Mouse (Mus musculus) intestine, postnatal 0 days (tissue): ENCODE measurements around the gene 4930469K13Rik. TPM values are rescaled to one million over a fixed set of nuclear protein-coding genes. Genes with fewer than 3 reads are reported as not detected.

Experiments used
- ATAC-seq: fragments of 200-750 bp; cut with Nextera tagmentation; 2 replicates; pipeline ENCODE4 v1.8.0; 2017; ENCODE audit warnings: mild to moderate bottlenecking, moderate TSS enrichment, moderate library complexity
- H3K27ac ChIP-seq: fragments of 300-500 bp; sonication (generic); 2 replicates; pipeline ENCODE4 v1.5.1; 2014; ENCODE audit warnings: mild to moderate bottlenecking, low read depth, low read length, moderate library complexity
- H3K27me3 ChIP-seq: fragments of 300-500 bp; sonication (generic); replicated peaks from 2 replicates; pipeline ENCODE4 v1.6.1; 2014; ENCODE audit warnings: low read length, mixed read lengths; ENCODE audit not compliant: control insufficient read depth, insufficient read depth
- H3K36me3 ChIP-seq: fragments of 300-500 bp; sonication (generic); 2 replicates; pipeline ENCODE4 v1.6.1; 2014; ENCODE audit warnings: mild to moderate bottlenecking, moderate library complexity; ENCODE audit not compliant: control insufficient read depth, insufficient read depth
- H3K4me1 ChIP-seq: fragments of 300-500 bp; sonication (generic); replicated peaks from 2 replicates; pipeline ENCODE4 v1.6.1; 2014; ENCODE audit warnings: antibody characterized with exemption, low read length, mixed read lengths; ENCODE audit not compliant: control insufficient read depth, insufficient read depth
- H3K4me2 ChIP-seq: fragments of 300-500 bp; sonication (generic); replicated peaks from 2 replicates; pipeline ENCODE4 v1.6.1; 2014; ENCODE audit warnings: low read depth, mild to moderate bottlenecking, moderate library complexity
- H3K4me3 ChIP-seq: fragments of 300-500 bp; sonication (generic); 2 replicates; pipeline ENCODE4 v1.5.1; 2014; ENCODE audit warnings: low read depth, low read length
- H3K9ac ChIP-seq: fragments of 300-500 bp; sonication (generic); 2 replicates; pipeline ENCODE4 v1.6.1; 2014; ENCODE audit warnings: mild to moderate bottlenecking, low read depth, low read length
- H3K9me3 ChIP-seq: fragments of 300-500 bp; sonication (generic); 2 replicates; pipeline ENCODE4 v1.6.1; 2016; ENCODE audit warnings: mixed run types; ENCODE audit not compliant: control insufficient read depth
- CTCF ChIP-seq: sonication (generic); IDR thresholded peaks from 2 replicates; pipeline ENCODE4 v1.5.1; 2016; ENCODE audit warnings: low read depth, mild to moderate bottlenecking, control low read depth, antibody characterized with exemption, moderate library complexity
- WGBS: fragments of 180-500 bp; shearing (Covaris S2); extraction: QIAGEN DNeasy Blood & Tissue Kit; methylation state at CpG from one replicate; pipeline ENCODE4 v1.1.7; 2014; 5-methylcytosine and 5-hydroxymethylcytosine counted together
- polyA plus RNA-seq: library from polyadenylated mRNA; unstranded; fragments of >200 nt; fragmentation: Nextera tagmentation; extraction: Ambion mirVana; gene quantifications from 2 replicates; pipeline ENCODE4 v1.2.1, GENCODE M21; 2015

The 4930469K13Rik gene
- polyA plus RNA-seq, 1 experiment from 2014 or later, result not detected

- Histone ChIP-seq H3K36me3 (no peaks in the 10 kb centered on the region), H3K4me2 (no peak overlapping the region), H3K9ac (no peak overlapping the region), H3K27ac (no peak overlapping the region), H3K4me3 (no peak overlapping the region), H3K4me1 (no peaks in the 10 kb centered on the region), H3K9me3 (no peaks in the 10 kb centered on the region), H3K27me3 (no peaks in the 10 kb centered on the region)
- no peak for ATAC-seq
- WGBS, result 15% methylated on average over 15 of the region's 15 CpGs
- peak; percentile 86 for TF ChIP-seq CTCF
Measured at GRCm38 (mm10) chr11:34073776-34074175, 24.6 kb downstream of the 4930469K13Rik start.

- no peak for ATAC-seq
- no peaks in the 10 kb centered on the region for H3K9me3 ChIP-seq
- TF ChIP-seq CTCF, result no peak
- H3K4me1 ChIP-seq, result no peaks in the 10 kb centered on the region
- H3K36me3 ChIP-seq, result no peaks in the 10 kb centered on the region
- no peak overlapping the region for H3K27ac ChIP-seq
- WGBS, result 63% methylated on average over 4 of the region's 4 CpGs
- no peak overlapping the region for H3K4me2 ChIP-seq
- no peaks in the 10 kb centered on the region for H3K27me3 ChIP-seq
- no peak overlapping the region for H3K4me3 ChIP-seq
- H3K9ac ChIP-seq, result no peak overlapping the region
Measured at GRCm38 (mm10) chr11:34072309-34072708, 26.0 kb downstream of the 4930469K13Rik start.

GRCm38 (mm10) chr11:34070596-34070995, 27.8 kb downstream of the 4930469K13Rik start:
- no peak for TF ChIP-seq CTCF
- Histone ChIP-seq H3K36me3 (no peaks in the 10 kb centered on the region), H3K4me2 (no peak overlapping the region), H3K9me3 (no peaks in the 10 kb centered on the region), H3K27ac (no peak overlapping the region), H3K4me1 (no peaks in the 10 kb centered on the region), H3K4me3 (no peak overlapping the region), H3K27me3 (no peaks in the 10 kb centered on the region), H3K9ac (no peak overlapping the region)
- no peak for ATAC-seq

GRCm38 (mm10) chr11:34063702-34064485, 34.5 kb downstream of the 4930469K13Rik start:
- H3K27me3 ChIP-seq, result no peaks in the 10 kb centered on the region
- H3K9me3 ChIP-seq, result no peaks in the 10 kb centered on the region
- WGBS, result 64% methylated on average over 5 of the region's 5 CpGs
- ATAC-seq, result no peak
- no peak overlapping the region for H3K4me3 ChIP-seq
- H3K4me1 ChIP-seq, result no peaks in the 10 kb centered on the region
- no peak overlapping the region for H3K4me2 ChIP-seq
- TF ChIP-seq CTCF, result no peak
- no peak overlapping the region for H3K9ac ChIP-seq
- no peaks in the 10 kb centered on the region for H3K36me3 ChIP-seq
- H3K27ac ChIP-seq, result no peak overlapping the region

- TF ChIP-seq CTCF, result no peak
- no peak overlapping the region for H3K4me2 ChIP-seq
- H3K27me3 ChIP-seq, result no peaks in the 10 kb centered on the region
- 57% methylated on average over 2 of the region's 2 CpGs for WGBS
- no peak for ATAC-seq
- H3K4me3 ChIP-seq, result no peak overlapping the region
- no peaks in the 10 kb centered on the region for H3K4me1 ChIP-seq
- H3K9me3 ChIP-seq, result no peaks in the 10 kb centered on the region
- no peaks in the 10 kb centered on the region for H3K36me3 ChIP-seq
- no peak overlapping the region for H3K9ac ChIP-seq
- no peak overlapping the region for H3K27ac ChIP-seq
Measured at GRCm38 (mm10) chr11:34063257-34063656, 35.1 kb downstream of the 4930469K13Rik start.

- no peaks in the 10 kb centered on the region for H3K4me1 ChIP-seq
- no peak overlapping the region for H3K9ac ChIP-seq
- H3K27me3 ChIP-seq, result no peaks in the 10 kb centered on the region
- no peak overlapping the region for H3K27ac ChIP-seq
- no peak for TF ChIP-seq CTCF
- no peaks in the 10 kb centered on the region for H3K36me3 ChIP-seq
- ATAC-seq, result no peak
- no peak overlapping the region for H3K4me2 ChIP-seq
- no peaks in the 10 kb centered on the region for H3K9me3 ChIP-seq
- WGBS, result 31% methylated on average over 6 of the region's 6 CpGs
- no peak overlapping the region for H3K4me3 ChIP-seq
Measured at GRCm38 (mm10) chr11:34061740-34062139, 36.6 kb downstream of the 4930469K13Rik start.
